Mouse (Mus musculus) thymus, postnatal 0 days (tissue): Measurements from ENCODE around the gene Chrna5. TPM values are rescaled to one million over a fixed set of nuclear protein-coding genes. Genes with fewer than 3 reads are reported as not detected.
"Not testable (repeated sequence)": the region's sequence is repeated elsewhere in the genome, so short reads cannot be mapped to it uniquely, and the experiment has no call there.

Experiments used
- DNase-seq: peaks from one replicate; pipeline ENCODE4 v3.0.0-alpha.2; 2015; ENCODE audit warnings: low spot score
- polyA plus RNA-seq: library from polyadenylated mRNA; unstranded; fragments of >200 nt; fragmentation: Nextera tagmentation; extraction: Ambion mirVana; gene quantifications from 2 replicates; pipeline ENCODE4 v1.2.1, GENCODE M21; 2015

Chrna5 gene
- 0.38 and 0.44 TPM in 2 replicates for polyA plus RNA-seq

DNA sequence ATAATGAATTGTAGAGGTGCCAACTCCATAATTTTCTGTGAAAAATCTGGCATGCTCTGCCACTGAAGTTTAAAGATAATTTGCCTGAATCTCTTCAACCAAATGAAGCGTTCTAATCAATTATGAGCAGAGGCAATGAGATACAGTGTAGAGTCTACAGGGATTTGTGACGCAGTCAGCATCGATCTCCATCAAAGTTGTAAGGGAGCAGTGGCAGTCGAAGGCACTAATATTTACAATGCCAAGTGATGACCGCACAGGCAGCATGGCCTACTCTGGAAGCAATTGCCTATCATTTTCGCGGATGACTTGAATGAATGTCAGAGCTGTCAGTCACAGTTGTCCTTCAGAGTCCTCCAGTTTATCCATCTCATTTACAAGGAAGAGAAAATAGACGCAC, at the start of gene Chrna5:
Gene Chrna5 (plus strand): TSS at position 207 of the 400 bp plus-strand sequence.
- no peak for DNase-seq

DNA sequence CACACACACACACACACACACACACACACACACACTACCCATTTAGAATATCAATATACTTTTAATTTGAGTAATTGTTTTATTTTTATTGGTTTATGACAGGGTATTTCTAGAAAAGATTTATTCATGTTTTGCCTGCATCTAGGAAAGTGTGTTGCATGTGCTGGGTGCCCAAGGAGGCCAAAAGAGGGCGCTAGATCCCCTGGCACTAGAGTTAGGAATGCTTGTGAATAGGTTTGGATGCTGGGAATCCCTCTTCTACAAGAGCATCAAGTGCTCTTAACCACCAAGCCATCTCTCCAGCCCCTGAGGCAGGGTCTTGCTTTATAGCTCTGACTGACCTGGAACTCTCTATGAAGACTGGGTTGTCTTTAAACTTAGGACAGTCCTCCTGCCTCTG, 48.9 kb upstream of the Chrna5 start:
- no peak for DNase-seq

- no peak for DNase-seq
Observed at GRCm38 (mm10) chr9:54932379-54932778, 48.3 kb upstream of the Chrna5 start.

DNA sequence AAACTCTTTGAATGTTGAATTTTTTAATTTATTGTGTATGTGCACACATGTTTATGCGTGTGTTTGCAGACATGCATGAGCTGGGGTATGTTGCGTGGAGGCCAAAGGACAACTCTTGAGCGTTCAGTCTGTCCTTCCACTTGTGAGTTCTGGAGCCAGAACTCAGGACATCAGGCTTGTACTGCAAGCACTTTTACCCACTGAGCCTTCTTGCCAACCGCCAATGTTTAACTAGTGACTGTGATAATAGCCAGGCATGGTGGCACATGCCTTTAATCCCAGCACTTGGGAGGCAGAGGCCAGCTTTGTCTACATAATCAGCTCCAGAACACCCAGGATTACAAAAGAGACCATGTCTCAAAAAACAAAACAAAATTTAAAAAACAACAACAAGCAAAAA, 38.6 kb upstream of the Chrna5 start:
- no peak for DNase-seq

GRCm38 (mm10) chr9:54944467-54944866, 36.2 kb upstream of the Chrna5 start:
- DNase-seq, result no peak

DNA sequence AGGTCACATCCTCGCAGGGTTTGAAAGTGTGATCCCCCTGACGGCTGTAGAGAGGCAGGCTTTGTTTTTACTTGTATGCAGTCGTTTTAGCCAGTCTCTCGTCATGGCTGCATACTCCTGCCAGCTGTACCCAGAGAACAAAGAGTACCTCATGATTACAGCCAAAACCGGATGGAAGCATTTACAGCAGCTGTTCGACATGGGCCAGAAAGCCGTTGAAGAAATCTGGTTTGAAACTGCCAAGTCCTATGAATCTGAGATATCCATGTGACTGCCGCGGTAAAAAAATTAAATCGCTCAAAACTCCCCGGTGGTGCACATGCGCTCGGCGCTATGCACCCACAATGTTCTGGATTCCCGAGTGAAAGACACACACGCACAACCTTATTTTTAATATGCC, 34.4 kb upstream of the Chrna5 start:
- DNase-seq, result peak; percentile 20

- no peak for DNase-seq
Observed at GRCm38 (mm10) chr9:54949465-54949864, 31.2 kb upstream of the Chrna5 start.

DNA sequence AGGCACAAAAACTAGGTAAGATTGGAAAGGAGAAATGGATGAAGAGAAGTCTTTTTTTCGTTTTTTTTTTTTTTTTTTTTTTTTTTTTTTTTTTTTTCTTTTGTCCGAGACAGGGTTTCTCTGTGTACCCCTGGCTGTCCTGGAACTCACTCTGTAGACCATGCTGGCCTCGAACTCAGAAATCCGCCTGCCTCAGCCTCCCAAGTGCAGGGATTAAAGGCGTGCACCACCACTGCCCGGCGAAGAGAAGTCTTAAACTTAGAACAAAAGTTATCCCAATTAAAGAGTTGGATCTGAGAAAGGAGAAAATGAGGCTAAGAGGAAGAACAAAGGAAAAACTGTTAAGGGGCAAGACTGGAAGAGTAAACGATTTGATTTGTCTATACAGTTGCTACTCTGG, 30.5 kb upstream of the Chrna5 start:
- DNase-seq, result not testable (repeated sequence)

- peak; percentile 93 for DNase-seq
Observed at GRCm38 (mm10) chr9:54950575-54951321, 29.9 kb upstream of the Chrna5 start, which contains the start of the genes Psma4 and AY074887. Psma4 (plus strand) TSS chr9:54950790. AY074887 (minus strand) TSS chr9:54950998.

GRCm38 (mm10) chr9:54961059-54961458, 19.6 kb upstream of the Chrna5 start:
- DNase-seq, result no peak

- DNase-seq, result no peak
Observed at GRCm38 (mm10) chr9:54963669-54964068, 17.0 kb upstream of the Chrna5 start.

- DNase-seq, result no peak
Observed at GRCm38 (mm10) chr9:54969972-54970637, 10.6 kb upstream of the Chrna5 start.

DNA sequence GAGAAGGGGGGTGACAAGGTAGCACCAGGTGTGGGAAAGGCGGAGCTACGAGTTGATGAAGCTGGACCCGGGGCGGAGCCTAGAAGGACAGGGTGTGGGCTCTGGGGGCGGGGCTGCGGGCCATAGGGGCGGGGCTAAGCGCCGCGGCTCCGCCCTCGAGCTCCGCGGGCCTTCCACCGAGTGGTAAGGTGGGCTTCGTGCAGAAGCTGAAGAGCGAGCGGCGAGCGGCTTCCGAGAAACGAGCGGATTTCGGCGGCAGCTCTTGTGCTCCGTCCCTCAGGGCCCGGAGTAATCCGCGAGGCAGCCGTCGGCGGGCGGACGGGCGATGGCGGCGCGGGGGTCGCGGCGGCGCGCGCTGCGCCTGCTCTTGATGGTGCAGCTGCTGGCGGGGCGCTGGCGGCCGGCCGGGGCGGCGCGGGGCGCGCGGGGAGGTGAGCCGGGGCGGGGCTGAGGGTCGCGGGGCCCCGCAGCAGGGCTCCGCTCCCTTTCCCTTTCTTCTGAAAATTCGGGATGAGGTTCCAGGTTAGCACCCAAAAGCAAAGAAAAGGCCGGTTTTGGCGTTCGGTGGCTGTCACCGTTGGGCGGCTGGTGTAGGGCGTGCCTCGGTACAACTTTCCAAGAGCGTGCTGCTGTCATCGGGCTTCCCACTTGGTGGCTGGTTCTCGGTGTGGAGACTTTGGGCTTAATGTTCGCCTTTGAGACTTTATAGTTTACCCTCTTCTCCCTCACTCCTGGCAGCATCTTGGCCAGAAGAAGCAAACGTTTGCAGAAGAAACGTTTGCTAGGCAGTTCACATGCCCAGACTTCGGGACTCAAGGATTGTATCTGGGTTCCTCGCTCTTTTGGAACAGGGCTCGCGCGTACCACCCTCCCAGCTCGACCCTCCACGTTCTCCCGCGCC, 861 bp downstream of the Chrna5 start:
- peak; percentile 50 for DNase-seq

DNA sequence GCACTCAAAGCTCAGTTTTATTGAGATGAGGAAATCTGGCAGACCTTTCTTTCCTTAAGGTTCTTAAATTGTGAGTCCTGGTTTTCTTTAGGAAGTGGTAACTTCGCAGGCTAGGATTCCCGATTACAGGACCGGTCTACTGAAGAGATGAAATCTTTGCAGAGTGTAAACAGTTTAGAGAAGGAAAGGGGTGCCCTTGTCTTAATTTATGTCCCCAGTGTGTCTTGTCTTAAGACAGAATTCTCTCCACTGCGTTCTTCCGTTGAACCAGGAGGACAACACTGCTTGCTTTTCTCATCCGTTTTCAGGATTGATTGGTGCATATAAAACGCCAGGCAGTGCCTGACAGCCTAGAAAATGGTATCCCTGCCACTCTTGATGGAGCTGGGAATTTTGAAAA, 1.7 kb downstream of the Chrna5 start:
- no peak for DNase-seq

DNA sequence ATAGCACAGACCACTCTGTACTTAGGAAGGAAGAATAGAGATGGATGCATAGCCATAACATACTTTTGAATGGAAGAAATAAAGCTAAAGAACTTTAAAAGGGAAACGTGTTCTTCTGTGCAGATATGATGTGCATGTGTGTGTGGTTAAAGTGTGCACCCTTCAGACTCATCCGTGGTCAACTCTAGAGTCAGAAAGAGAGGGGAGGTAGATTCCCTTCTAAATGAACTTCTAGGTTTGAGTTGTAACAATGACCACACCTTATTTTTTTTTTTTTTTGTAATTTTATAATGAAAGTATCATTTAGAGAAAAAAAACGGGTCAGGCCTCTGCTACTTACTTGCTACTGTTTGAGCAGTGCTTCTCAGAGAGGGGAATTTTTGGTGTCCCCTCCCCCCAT, 9.7 kb downstream of the Chrna5 start:
- no peak for DNase-seq

DNA sequence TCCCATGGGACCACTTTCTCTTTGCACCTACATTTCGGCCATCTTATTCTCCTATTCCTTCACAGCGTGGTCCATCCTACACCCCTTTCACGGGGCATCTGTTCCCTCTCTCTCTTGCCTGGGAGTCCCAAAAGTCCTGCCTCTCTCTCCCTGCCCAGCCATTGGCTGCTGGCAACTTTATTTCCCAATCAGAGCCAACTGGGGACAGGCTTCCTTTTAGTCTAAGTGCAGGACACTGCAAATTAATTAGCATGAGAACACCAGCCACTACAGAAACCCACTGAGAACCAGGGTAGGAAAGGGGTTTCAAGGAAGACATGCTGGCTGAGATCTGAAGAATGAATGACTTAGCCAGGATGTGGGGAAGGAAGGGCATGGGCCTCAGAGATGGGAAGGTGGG, 13.7 kb downstream of the Chrna5 start:
- no peak for DNase-seq

DNA sequence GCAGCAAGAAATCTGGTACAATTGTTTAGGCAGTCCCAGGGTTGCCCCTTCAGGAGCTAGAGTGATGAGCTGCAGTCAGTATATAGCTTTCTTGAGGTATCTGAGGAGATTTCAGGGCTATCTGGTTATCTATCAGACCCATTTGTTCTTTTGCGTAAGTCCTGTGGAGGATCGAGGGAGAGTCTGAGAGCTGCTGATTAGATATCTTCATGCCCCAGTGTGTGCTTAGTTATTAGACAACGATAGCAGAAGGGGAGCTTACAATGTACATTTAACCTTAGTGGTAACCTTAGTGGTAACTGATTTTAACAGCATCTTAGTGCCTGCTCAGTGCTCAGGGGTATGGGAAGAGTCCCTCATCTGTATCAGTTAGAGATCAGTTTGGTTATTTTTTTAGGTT, 15.0 kb downstream of the Chrna5 start:
- no peak for DNase-seq

DNA sequence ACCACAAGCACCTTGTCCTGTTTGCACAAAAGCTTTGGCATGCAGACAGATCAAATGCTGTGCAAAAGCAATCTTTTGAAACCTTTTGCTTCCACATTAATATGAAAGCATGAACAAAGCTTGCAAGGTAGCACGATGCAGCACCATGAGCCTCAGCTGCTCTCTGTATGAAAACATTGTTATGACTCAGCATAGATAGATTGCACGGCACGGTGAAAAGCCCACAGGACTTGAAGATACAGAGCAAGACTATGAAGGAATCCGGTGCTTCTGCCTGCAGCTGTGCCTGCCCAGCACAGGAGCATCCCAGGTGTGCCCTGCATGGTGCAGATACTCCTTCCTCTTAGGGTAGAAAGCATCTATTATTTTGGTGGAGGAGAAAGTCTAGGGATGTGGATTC, 22.9 kb downstream of the Chrna5 start:
- DNase-seq, result no peak

DNA sequence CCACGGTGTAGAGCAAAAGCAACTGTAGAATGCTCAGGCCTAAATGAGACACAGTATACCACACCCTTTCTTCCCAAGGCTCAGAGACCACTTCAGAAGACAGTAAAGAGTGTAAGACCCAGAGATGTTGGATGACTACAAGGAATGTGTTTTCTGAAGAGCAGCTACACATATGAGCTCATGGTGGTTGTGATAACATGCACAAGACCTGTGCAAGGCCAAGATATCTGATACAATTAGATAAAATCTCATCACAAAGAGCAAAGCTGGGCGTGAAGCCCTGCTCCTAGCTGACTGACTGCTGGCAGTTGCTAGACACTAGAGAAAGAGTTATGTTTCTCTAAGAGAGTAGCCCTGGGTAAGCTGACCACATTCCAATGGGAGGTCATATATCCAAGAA, 29.0 kb downstream of the Chrna5 start:
- DNase-seq, result no peak

DNA sequence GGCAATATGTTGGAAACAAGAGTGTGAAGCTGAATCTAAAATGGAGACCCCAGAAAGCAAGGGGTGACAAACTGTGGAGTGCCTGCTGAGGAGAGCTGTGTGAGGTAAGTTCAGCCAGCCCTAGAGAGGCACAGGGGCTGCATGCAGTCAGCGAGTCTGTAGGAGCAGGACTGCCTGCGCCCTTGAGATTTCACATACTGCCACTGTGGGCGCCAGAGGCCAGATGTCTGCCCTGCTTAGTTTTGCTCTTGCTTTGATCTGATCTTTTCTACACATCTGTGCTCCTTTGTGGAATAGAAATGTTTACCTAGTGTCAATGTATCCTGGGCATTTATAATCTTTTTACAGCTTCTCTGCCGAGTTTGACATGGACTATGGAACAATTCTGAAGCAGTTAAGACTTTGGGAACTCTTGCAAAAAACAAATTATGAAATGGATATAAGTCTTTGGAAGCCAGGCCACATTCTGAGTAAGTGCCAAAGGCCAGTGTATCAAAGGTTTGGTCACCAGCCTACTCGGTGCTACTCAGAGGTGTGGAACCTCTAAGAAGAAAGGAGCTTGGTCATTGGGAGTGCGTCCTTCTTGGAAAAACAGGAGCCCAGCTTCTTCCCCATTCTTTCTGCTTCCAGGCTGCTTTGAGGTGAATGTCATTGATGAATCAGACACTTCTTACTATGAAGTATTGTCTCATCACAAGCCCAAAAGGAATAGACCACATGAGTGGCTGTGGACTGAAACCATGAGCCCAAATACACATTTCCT, 30.1 kb downstream of the Chrna5 start:
- DNase-seq, result peak; percentile 4

- DNase-seq, result no peak
Observed at GRCm38 (mm10) chr9:55016926-55017325, 36.2 kb downstream of the Chrna5 start.
